Mouse (Mus musculus): ENCODE measurements around the gene Gm27021. TPM values are rescaled to one million over a fixed set of nuclear protein-coding genes. Genes with fewer than 3 reads are reported as not detected.

The Gm27021 gene
- polyA plus RNA-seq, 1 experiment from 2014 or later: 4.9 TPM

- no peak overlapping the region for H3K27ac ChIP-seq
- H3K4me2 ChIP-seq (replicated peaks): no peak overlapping the region
- peaks cover 17% of the 10 kb centered on the region for H3K4me1 ChIP-seq
- no peaks in the 10 kb centered on the region for H3K36me3 ChIP-seq
- no peaks in the 10 kb centered on the region for H3K9me3 ChIP-seq (replicated peaks)
- H3K27me3 ChIP-seq: peaks cover 40% of the 10 kb centered on the region
- 78% methylated on average over 21 of the region's 21 CpGs for WGBS
- H3K4me3 ChIP-seq: no peak overlapping the region
- no peak overlapping the region for H3K9ac ChIP-seq
- ATAC-seq (ENCODE audit: low FRiP score): no peak
Observed at GRCm38 (mm10) chr8:120631441-120632375, 36.2 kb downstream of the Gm27021 start.

DNA sequence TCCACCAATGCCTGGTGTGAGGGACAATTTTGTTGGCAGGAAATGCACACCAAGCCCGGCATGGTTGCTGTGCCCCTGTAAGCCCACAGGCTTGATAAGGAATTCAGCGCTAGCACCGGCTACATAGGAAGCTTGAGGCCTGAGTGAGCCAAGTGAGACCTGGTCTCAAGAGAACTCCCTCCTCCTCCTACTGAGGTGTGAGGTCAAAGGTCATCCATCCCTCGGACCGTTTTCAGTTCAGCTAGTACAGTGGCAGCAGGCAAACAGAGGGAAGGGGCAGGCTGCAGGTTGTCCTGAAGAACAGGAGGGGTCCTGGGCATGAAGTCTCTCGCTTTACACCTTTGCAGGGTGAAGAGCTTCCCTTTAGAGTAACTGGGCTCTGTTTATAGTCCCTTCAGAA lies 37.0 kb downstream of the Gm27021 start:
- peaks cover 17% of the 10 kb centered on the region for H3K4me1 ChIP-seq
- WGBS: 52% methylated on average over 6 of the region's 6 CpGs

GRCm38 (mm10) chr8:120630031-120630430 lies 37.8 kb downstream of the Gm27021 start:
- no peak overlapping the region for H3K27ac ChIP-seq

More for the DNA sequence above, 37.0 kb downstream of the Gm27021 start:
- Histone ChIP-seq H3K4me2 (replicated peaks) (no peak overlapping the region), H3K9ac (no peak overlapping the region), H3K9me3 (replicated peaks) (no peaks in the 10 kb centered on the region), H3K27ac (no peak overlapping the region), H3K36me3 (no peaks in the 10 kb centered on the region), H3K27me3 (peaks cover 34% of the 10 kb centered on the region), H3K4me3 (no peak overlapping the region)
- ATAC-seq (ENCODE audit: low FRiP score): no peak

DNA sequence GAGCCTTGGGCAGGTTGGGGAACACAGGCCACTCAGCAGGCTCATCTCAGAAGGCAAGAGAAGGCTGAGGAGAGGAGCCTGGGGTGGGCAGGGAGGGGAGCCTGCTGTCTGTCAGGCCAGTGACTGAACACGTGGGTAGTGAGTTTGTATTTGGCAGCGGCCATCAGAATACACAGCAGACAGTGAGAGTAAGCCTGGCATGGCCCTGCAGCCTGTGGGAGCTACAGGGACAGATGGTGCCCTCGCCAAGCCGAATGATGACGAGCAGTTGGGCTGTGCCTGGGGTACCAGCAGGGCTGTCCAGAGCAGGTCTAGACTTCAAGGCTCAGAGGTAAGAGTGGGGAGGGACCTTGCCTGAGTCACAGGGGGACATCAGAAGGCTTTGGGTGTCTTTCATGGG lies 40.6 kb downstream of the Gm27021 start:
- no peak overlapping the region for H3K27ac ChIP-seq
- ATAC-seq (ENCODE audit: low FRiP score): no peak
- no peak overlapping the region for H3K4me3 ChIP-seq
- 0 out of 2 replicates have a peak, but pooled peaks cover 3% of the 10 kb centered on the region for H3K27me3 ChIP-seq
- H3K9ac ChIP-seq: no peak overlapping the region
- 83% methylated on average over 5 of the region's 5 CpGs for WGBS
- peaks cover 3% of the 10 kb centered on the region; the same call in 1 of the 2 replicates for H3K4me1 ChIP-seq
- no peaks in the 10 kb centered on the region for H3K36me3 ChIP-seq
- H3K9me3 ChIP-seq (replicated peaks): no peaks in the 10 kb centered on the region
- H3K4me2 ChIP-seq (replicated peaks): no peak overlapping the region

More at GRCm38 (mm10) chr8:120630031-120630430, 37.8 kb downstream of the Gm27021 start:
- WGBS: 28% methylated on average over 5 of the region's 5 CpGs
- Histone ChIP-seq H3K9ac (no peak overlapping the region), H3K9me3 (replicated peaks) (no peaks in the 10 kb centered on the region), H3K4me1 (peaks cover 17% of the 10 kb centered on the region), H3K36me3 (no peaks in the 10 kb centered on the region), H3K4me3 (no peak overlapping the region), H3K27me3 (peaks cover 29% of the 10 kb centered on the region), H3K4me2 (replicated peaks) (no peak overlapping the region)
- ATAC-seq (ENCODE audit: low FRiP score): no peak

GRCm38 (mm10) chr8:120626461-120626860 lies 41.4 kb downstream of the Gm27021 start:
- no peak overlapping the region for H3K4me3 ChIP-seq
- H3K36me3 ChIP-seq: no peaks in the 10 kb centered on the region
- H3K9ac ChIP-seq: no peak overlapping the region
- no peaks in the 10 kb centered on the region for H3K9me3 ChIP-seq (replicated peaks)
- 65% methylated on average over 11 of the region's 11 CpGs for WGBS
- peaks cover 10% of the 10 kb centered on the region for H3K4me1 ChIP-seq
- H3K27me3 ChIP-seq: 0 out of 2 replicates have a peak, but pooled peaks cover 3% of the 10 kb centered on the region
- H3K27ac ChIP-seq: no peak overlapping the region
- ATAC-seq (ENCODE audit: low FRiP score): no peak
- no peak overlapping the region for H3K4me2 ChIP-seq (replicated peaks)

DNA sequence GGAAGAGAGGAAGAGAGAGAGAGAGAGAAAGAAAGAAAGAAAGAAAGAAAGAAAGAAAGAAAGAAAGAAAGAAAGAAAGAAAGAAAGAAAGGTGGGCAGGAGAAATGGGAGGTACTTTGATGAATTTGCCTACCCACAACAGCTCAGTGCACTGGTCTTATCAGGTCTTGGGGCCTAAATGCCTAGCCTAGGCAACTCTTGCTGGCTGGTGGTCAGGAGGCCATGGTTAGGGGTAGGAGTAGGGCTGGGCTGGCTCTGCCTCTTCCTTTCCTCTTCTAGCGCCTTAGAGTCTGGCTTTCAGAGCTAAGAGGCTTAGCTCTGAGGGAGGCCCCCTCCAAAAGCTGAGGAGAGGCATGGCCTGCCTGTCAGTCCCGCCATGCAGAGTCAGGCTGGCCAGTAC lies 44.3 kb downstream of the Gm27021 start:
- ATAC-seq (ENCODE audit: low FRiP score): no peak

DNA sequence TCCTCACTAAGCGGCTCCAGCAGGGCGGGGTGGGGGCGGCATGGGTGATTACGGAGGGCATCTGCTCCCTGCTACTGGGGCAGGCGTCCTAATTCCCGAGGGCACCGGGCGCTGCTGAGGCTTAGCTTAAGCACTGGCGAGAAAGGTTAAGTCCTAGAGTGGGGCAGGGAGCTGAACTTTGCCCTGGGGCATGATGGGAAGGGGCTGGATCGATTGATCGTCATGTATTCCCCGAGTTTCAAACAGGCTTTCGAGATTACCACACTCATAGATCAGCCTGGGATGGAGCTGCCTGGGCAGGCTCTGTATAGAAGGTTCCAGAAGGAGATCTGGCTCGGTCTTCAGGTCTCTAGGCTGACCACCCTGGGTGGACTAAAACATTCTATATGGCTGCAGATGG lies 45.7 kb downstream of the Gm27021 start:
- ATAC-seq (ENCODE audit: low FRiP score): no peak
- no peaks in the 10 kb centered on the region for H3K9me3 ChIP-seq (replicated peaks)
- no peak overlapping the region for H3K4me2 ChIP-seq (replicated peaks)
- 79% methylated on average over 14 of the region's 14 CpGs for WGBS
- no peaks in the 10 kb centered on the region for H3K27me3 ChIP-seq
- no peak overlapping the region for H3K27ac ChIP-seq
- H3K9ac ChIP-seq: no peak overlapping the region
- peaks cover 20% of the 10 kb centered on the region for H3K4me1 ChIP-seq
- H3K36me3 ChIP-seq: no peaks in the 10 kb centered on the region
- H3K4me3 ChIP-seq: no peak overlapping the region

More for the DNA sequence above, 44.3 kb downstream of the Gm27021 start:
- H3K36me3 ChIP-seq: no peaks in the 10 kb centered on the region
- H3K9me3 ChIP-seq (replicated peaks): no peaks in the 10 kb centered on the region
- H3K4me1 ChIP-seq: peaks cover 11% of the 10 kb centered on the region
- H3K27me3 ChIP-seq: no peaks in the 10 kb centered on the region
- no peak overlapping the region for H3K9ac ChIP-seq
- H3K27ac ChIP-seq: no peak overlapping the region
- no peak overlapping the region for H3K4me3 ChIP-seq
- H3K4me2 ChIP-seq (replicated peaks): no peak overlapping the region
- 29% methylated on average over 2 of the region's 2 CpGs for WGBS

DNA sequence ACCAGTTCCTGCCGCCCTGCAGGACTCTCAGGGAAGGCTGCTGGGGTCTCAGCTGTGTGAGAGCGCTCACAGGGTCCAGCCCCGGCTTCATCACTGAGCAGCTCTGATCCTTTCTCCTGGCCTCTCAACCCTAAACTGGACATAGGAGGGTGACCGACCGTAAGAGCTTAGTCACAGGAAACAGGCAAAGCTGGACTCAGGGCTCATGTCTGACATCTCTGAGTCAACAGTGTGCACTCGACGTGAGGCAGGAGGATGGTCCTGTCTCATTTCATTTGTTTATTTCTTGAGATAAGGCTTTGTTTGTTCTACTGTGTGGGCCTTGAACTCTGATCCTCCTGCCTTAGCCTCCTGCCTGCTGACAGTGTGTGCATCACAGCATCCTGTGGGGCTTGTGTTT lies 47.4 kb downstream of the Gm27021 start:
- WGBS: 54% methylated on average over 7 of the region's 7 CpGs
- H3K9ac ChIP-seq: no peak overlapping the region
- no peak for ATAC-seq (ENCODE audit: low FRiP score)
- no peak overlapping the region for H3K27ac ChIP-seq
- no peak overlapping the region for H3K4me3 ChIP-seq
- no peaks in the 10 kb centered on the region for H3K27me3 ChIP-seq
- peaks cover 36% of the 10 kb centered on the region for H3K4me1 ChIP-seq
- no peaks in the 10 kb centered on the region for H3K36me3 ChIP-seq
- no peaks in the 10 kb centered on the region for H3K9me3 ChIP-seq (replicated peaks)
- no peak overlapping the region for H3K4me2 ChIP-seq (replicated peaks)

DNA sequence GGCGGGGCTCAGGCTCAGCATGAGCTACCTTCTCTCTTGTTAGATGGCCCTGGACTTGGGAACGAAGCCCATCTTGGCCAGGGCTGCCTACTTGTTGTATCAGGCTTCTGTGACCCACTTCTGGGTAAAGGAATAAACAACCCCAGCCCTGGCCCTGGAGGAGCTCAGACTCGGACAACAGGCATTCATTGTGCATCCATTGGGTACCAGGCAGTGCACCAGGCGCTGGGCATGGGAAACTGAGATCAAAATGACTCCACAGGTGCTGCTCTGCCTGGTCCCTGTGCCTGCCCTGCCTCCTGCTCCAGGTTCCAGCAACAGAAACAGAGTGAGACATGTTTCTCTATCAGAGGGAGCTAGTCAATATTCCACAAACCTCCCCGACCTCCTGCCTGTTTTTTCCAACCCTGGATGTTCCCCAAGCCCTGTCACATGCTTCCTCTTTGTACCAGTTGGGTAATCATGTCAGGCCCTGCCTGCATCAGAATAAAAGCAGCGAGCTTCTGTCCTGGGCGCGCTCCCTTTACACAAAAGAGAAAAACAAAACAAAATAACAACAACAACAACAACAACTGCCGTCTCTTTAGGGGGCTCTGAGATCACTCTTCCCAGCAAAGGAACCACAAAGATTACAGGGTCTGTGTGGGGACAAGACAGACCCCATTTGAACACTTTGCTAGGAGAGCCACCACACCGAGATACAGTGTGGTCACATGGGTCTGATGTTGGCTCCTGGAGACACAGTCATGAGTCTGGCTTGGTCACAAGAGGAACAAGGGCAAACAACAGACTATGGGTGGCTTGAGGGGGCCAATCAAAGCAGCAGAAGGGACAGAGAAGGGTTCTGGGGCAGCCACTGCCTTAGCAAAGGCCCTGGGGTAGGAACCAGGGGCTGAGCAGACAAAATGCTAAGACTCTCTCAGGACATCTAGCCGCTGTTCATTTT lies 48.4 kb downstream of the Gm27021 start:
- Histone ChIP-seq H3K36me3 (no peaks in the 10 kb centered on the region), H3K4me1 (peaks cover 37% of the 10 kb centered on the region), H3K9ac (no peak overlapping the region), H3K9me3 (replicated peaks) (no peaks in the 10 kb centered on the region), H3K27me3 (no peaks in the 10 kb centered on the region), H3K4me3 (no peak overlapping the region), H3K4me2 (replicated peaks) (no peak overlapping the region), H3K27ac (no peak overlapping the region)
- 73% methylated on average over 11 of the region's 11 CpGs for WGBS
- no peak for ATAC-seq (ENCODE audit: low FRiP score)

DNA sequence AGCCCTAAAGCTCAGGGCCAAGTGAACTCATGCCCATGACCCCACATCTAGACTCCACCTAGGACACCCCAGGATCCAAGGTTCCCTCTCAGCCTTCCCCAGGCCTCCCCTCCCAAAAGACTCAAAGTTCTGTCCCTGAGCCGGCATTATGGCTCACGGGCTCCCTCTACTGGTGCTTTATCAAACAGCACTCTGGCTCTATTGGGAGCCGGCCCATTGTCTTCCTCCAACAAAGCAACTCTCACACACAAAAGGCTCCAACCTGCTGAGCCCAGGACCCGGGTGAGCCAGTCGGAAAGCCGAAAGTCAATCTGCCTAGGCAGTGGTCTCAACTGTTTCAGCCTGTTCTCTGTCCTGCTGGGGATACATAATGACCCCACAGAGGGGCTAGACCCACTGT lies 49.8 kb downstream of the Gm27021 start:
- H3K27me3 ChIP-seq: no peaks in the 10 kb centered on the region
- H3K4me1 ChIP-seq: peaks cover 34% of the 10 kb centered on the region
- no peaks in the 10 kb centered on the region for H3K36me3 ChIP-seq
- H3K9ac ChIP-seq: 0 out of 2 replicates have a peak overlapping the region, but pooled peaks have one; percentile 23
- WGBS: under 1% methylated on average over 6 of the region's 6 CpGs
- H3K9me3 ChIP-seq (replicated peaks): no peaks in the 10 kb centered on the region
- ATAC-seq (ENCODE audit: low FRiP score): peak; percentile 29
- peak overlapping the region; percentile 81 for H3K27ac ChIP-seq
- no peak overlapping the region for H3K4me3 ChIP-seq
- peak overlapping the region; percentile 30; the same call in 1 of the 2 replicates for H3K4me2 ChIP-seq (replicated peaks)

GRCm38 (mm10) chr8:120616663-120617626 lies 50.9 kb downstream of the Gm27021 start:
- peak overlapping the region; percentile 43; the same call in 1 of the 2 replicates for H3K9ac ChIP-seq
- no peak overlapping the region for H3K4me2 ChIP-seq (replicated peaks)
- peaks cover 32% of the 10 kb centered on the region for H3K4me1 ChIP-seq
- WGBS: 25% methylated on average over 7 of the region's 8 CpGs
- peak; percentile 75 for ATAC-seq (ENCODE audit: low FRiP score)
- peak overlapping the region; percentile 83 for H3K27ac ChIP-seq
- H3K36me3 ChIP-seq: no peaks in the 10 kb centered on the region
- H3K27me3 ChIP-seq: no peaks in the 10 kb centered on the region
- H3K9me3 ChIP-seq (replicated peaks): no peaks in the 10 kb centered on the region
- no peak overlapping the region for H3K4me3 ChIP-seq

Data from hindbrain, embryonic 12.5 days (tissue).